Mouse (Mus musculus) intestine, embryonic 16.5 days (tissue): ENCODE data around the gene Ccl9. TPM values are rescaled to one million over a fixed set of nuclear protein-coding genes. Genes with fewer than 3 reads are reported as not detected.

Experiments used
- ATAC-seq: fragments of 200-750 bp; cut with Nextera tagmentation; 2 replicates; pipeline ENCODE4 v1.8.0; 2017; ENCODE audit warnings: moderate TSS enrichment, moderate library complexity
- H3K27ac ChIP-seq: fragments of 300-500 bp; sonication (generic); 2 replicates; pipeline ENCODE4 v1.5.1; 2014; ENCODE audit warnings: mild to moderate bottlenecking, low read length
- H3K27me3 ChIP-seq: fragments of 300-500 bp; sonication (generic); replicated peaks from 2 replicates; pipeline ENCODE4 v1.6.1; 2014; ENCODE audit warnings: low read length, control low read depth, mixed read lengths; ENCODE audit not compliant: control insufficient read depth, insufficient read depth
- H3K36me3 ChIP-seq: fragments of 300-500 bp; sonication (generic); 2 replicates; pipeline ENCODE4 v1.6.1; 2014; ENCODE audit warnings: low read length, control low read depth; ENCODE audit not compliant: control insufficient read depth, insufficient read depth
- H3K4me1 ChIP-seq: fragments of 300-500 bp; sonication (generic); 2 replicates; pipeline ENCODE4 v1.6.1; 2014; ENCODE audit warnings: low read length, control low read depth, mixed read lengths; ENCODE audit not compliant: control insufficient read depth, insufficient read depth
- H3K4me2 ChIP-seq: fragments of 300-500 bp; sonication (generic); 2 replicates; pipeline ENCODE4 v1.6.1; 2014; ENCODE audit warnings: low read depth, low read length, control low read depth
- H3K4me3 ChIP-seq: fragments of 300-500 bp; sonication (generic); 2 replicates; pipeline ENCODE4 v1.5.1; 2014; ENCODE audit warnings: mild to moderate bottlenecking, low read length
- H3K9ac ChIP-seq: fragments of 300-500 bp; sonication (generic); 2 replicates; pipeline ENCODE4 v1.6.1; 2014; ENCODE audit warnings: low read depth, low read length
- H3K9me3 ChIP-seq: fragments of 300-500 bp; sonication (generic); 2 replicates; pipeline ENCODE4 v1.6.1; 2016; ENCODE audit warnings: low read length, control low read depth; ENCODE audit not compliant: control insufficient read depth
- WGBS: fragments of 180-500 bp; shearing (Covaris S2); extraction: QIAGEN DNeasy Blood & Tissue Kit; methylation state at CpG from one replicate; pipeline ENCODE4 v1.1.7; 2014; 5-methylcytosine and 5-hydroxymethylcytosine counted together
- polyA plus RNA-seq: library from polyadenylated mRNA; unstranded; fragments of >200 nt; fragmentation: Nextera tagmentation; extraction: Ambion mirVana; gene quantifications from 2 replicates; pipeline ENCODE4 v1.2.1, GENCODE M21; 2015

Ccl9 gene
- polyA plus RNA-seq, 1 experiment from 2014 or later = 52.6 TPM

DNA sequence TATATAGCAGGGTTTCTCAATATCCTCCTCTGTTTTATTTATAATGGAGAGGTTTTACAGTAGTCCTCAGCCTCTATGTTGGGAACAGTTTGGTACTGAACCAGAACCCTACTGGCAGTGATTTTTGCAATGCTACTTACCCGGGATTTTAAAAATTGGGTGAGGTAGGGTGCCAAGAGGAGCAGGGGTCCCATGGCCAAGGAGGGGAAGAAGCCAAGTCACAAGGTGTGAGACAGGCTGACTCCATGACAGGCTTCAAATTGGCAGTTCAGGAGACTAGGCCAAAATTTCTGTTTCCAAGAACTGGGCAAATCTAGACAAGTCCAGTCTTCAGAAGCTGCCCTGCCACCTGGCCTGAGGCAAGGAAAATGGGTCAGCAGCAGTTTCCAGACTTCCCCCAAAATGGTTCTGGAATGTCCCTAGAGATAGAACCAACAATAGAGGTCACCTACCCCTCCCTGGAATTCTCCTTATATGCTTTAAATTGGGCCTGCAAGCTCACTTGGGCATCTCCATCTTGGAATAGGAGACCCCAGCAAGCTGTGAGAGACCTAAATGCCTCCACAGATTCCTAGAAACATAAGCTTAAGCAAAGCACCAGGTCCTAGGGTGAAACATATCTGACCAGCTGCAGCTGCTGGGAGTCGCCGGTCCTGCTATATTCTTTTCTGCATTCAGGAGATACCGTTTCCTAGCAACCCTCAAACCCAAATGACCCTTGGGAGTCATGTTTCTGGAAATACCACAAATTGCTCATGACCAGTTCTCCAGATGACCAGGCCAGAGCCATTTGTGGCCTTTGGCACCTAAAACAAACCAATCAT, 4.4 kb upstream of the Ccl9 start:
- ATAC-seq = no peak
- no peak overlapping the region for H3K27ac ChIP-seq
- H3K36me3 ChIP-seq = no peaks in the 10 kb centered on the region
- H3K4me3 ChIP-seq = no peak overlapping the region
- H3K9ac ChIP-seq = no peak overlapping the region
- 64% methylated on average over 4 of the region's 4 CpGs for WGBS
- no peaks in the 10 kb centered on the region for H3K9me3 ChIP-seq
- H3K4me2 ChIP-seq = no peak overlapping the region
- no peaks in the 10 kb centered on the region for H3K4me1 ChIP-seq
- no peaks in the 10 kb centered on the region for H3K27me3 ChIP-seq

DNA sequence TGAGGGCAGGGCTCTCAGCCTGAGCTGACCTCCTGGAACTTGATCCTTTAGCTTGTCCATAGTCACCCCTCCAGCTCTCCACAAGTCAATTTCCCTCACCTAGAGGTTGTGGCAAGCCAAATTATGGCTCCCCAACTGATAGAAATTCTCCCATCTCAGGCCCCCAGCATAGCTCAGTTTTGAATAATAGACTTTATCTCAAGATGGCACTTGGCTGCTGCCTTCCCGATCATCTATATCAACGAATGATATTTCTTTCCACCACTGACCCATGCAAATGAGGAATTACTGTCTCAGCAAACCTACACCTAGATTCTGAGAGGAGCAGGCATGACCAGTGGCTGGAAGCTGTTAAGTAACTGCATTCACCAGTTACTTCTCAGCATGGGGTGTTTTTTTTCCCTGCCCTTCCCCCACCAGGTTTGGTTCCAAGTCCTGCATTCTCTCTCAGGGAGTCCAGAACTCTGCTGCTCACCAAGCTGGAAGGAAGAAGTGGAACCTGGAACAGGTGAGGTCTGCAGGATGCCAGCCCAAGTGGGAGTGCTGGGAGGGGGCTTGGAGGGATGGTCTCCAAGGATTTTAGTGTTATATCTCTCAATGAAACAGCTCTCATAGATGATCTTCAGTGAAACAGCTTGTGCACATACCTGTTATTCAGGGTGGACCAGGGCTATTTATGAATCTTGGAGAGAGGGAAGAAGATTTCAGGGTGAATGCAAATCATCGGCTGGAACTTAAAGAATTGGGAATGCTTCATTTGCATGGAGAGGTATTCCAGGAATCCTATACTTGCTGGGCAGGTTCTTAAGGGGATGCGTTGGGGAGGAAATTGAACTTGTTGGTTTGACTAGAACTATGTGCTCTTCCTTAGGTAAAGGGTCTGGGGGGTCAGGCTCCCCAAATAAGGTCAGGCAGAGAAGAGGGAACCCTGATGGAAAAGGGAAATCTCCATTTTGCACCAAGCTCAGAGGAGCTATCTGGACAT, 3.5 kb upstream of the Ccl9 start:
- ATAC-seq = no peak
- no peak overlapping the region for H3K27ac ChIP-seq
- H3K4me2 ChIP-seq = no peak overlapping the region
- H3K27me3 ChIP-seq = no peaks in the 10 kb centered on the region
- 70% methylated on average over 4 of the region's 4 CpGs for WGBS
- H3K4me1 ChIP-seq = no peaks in the 10 kb centered on the region
- H3K9me3 ChIP-seq = no peaks in the 10 kb centered on the region
- no peak overlapping the region for H3K9ac ChIP-seq
- no peak overlapping the region for H3K4me3 ChIP-seq
- no peaks in the 10 kb centered on the region for H3K36me3 ChIP-seq

DNA sequence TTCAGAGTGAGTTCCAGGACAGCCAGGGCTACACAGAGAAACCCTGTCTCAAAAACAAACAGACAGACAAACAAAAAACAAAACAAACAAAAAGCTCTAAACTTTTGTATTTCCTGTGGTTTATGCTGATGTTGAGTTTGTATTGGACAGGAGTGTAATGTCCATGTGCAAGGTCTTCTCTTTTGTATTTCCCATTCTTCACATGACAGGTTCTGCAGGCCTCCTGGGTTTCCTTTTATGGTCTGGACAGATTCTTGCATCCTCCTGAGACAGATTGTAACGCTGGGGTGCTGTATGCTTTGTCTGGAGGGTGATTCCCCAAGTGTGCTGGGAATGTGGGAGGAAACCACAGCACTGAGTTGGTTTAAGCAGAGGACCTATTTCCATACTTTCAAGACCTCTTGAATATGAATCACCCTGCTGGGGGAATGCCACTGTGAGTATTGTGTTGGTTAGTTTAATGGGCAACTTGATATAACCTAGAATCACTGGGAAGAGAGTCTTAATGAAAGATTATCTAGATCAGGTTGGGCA, 2.3 kb upstream of the Ccl9 start:
- Histone ChIP-seq H3K4me2 (no peak overlapping the region), H3K36me3 (no peaks in the 10 kb centered on the region), H3K27me3 (no peaks in the 10 kb centered on the region), H3K4me1 (no peaks in the 10 kb centered on the region), H3K9ac (no peak overlapping the region), H3K4me3 (no peak overlapping the region), H3K27ac (no peak overlapping the region), H3K9me3 (no peaks in the 10 kb centered on the region)
- no peak for ATAC-seq
- WGBS = 57% methylated on average over 1 of the region's 1 CpGs

DNA sequence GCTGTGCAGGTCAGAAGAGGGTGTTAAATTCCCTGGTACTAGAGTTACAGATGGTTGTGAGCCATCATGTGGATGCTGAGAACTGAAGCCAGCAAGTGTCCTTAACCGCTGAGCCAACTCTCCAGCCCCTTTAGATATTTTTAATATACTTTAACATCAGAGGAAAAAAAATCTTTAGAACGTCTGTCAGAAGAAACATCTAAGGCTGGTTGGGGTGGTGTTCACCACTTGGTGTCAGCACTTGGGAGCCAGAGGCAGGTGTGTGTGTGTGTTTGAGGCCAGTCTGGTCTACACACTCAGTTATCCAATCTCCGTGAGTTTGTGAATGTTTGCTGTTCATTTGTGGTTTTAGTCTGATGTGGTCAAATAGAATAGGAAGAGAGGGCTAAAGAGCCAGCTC, 563 bp upstream of the Ccl9 start:
- Histone ChIP-seq H3K36me3 (no peaks in the 10 kb centered on the region), H3K27me3 (no peaks in the 10 kb centered on the region), H3K27ac (no peak overlapping the region), H3K4me2 (no peak overlapping the region), H3K9me3 (no peaks in the 10 kb centered on the region), H3K9ac (no peak overlapping the region), H3K4me1 (no peaks in the 10 kb centered on the region), H3K4me3 (no peak overlapping the region)
- no peak for ATAC-seq
- 84% methylated on average over 3 of the region's 3 CpGs for WGBS

DNA sequence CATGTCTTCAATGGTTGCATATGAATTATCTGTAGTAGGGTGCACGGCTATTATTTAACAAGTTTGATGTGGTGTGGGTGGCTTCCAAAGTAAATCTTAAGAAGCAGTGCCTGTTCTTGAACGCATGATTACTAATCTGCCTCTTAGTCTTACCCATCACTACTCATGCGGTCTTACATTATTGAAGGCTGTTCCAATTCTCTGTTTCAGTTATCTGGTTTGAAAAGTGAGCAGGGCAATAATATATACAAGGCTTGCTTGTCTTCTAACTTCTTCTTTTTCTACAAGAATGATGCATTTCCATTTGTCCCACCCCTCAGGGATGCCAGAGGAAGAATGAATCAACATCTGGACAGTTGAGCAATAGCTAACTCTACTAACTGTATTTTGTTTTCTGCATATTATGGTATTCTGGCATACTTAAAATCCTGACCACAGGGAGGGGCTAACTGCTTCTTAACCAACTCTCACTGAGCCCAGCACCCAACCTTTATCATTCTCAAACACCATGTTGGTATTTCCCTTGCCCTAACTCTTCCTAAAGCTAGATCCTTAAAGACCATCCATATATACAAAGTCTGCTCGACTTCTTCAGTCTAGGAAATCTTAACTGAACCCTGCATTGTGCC, 1.4 kb downstream of the Ccl9 start:
- no peak for ATAC-seq

DNA sequence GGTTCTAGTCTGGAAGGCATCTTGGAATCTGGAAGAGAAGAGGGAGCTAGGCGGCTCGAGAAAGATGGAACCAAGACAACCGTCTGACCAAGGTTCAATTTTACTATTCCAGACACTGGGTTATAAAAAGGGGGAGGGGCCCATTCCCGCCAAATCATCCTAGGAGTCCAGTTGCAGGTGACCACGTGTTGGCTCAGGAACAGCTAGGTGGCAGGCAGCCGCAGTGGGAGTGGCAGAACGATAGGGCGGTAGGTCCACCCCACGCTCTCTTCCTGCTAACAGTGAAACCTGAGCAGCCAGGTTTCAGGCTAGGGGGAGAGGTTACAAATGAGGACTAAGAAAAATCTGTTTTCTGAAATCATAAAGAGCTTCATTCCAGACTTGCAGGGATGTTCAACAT, 5.6 kb downstream of the Ccl9 start:
- Histone ChIP-seq H3K27ac (no peak overlapping the region), H3K4me1 (no peaks in the 10 kb centered on the region), H3K9me3 (no peaks in the 10 kb centered on the region), H3K36me3 (no peaks in the 10 kb centered on the region), H3K9ac (no peak overlapping the region), H3K27me3 (no peaks in the 10 kb centered on the region), H3K4me2 (no peak overlapping the region), H3K4me3 (no peak overlapping the region)
- WGBS = 45% methylated on average over 9 of the region's 9 CpGs
- peak; percentile 52; the same call in 1 of the 2 replicates for ATAC-seq

More for the DNA sequence above, 1.4 kb downstream of the Ccl9 start:
- Histone ChIP-seq H3K4me2 (no peak overlapping the region), H3K9ac (no peak overlapping the region), H3K27me3 (no peaks in the 10 kb centered on the region), H3K4me1 (no peaks in the 10 kb centered on the region), H3K9me3 (no peaks in the 10 kb centered on the region), H3K27ac (no peak overlapping the region), H3K36me3 (no peaks in the 10 kb centered on the region), H3K4me3 (no peak overlapping the region)
- WGBS = 82% methylated on average over 4 of the region's 4 CpGs

DNA sequence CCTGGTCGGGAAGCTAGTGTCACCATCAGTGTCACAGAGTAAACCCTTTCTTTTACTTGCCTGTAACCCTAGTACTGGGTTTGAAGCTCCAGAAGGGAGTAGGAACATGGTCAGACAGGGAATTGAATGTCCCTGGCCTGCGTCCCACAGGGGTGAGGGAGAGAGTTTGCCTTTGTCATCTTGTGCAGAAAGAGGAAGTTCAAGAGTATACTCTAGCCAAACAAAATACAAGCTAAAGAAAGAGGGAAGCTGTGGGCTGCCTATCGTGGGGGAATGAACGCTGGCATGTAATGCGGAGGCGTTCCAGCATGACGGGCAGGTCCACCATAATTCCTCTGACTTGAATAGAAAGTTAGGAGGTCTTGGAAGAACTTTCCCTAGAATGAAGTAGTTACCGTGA, 6.2 kb downstream of the Ccl9 start:
- no peaks in the 10 kb centered on the region for H3K36me3 ChIP-seq
- 86% methylated on average over 8 of the region's 8 CpGs for WGBS

DNA sequence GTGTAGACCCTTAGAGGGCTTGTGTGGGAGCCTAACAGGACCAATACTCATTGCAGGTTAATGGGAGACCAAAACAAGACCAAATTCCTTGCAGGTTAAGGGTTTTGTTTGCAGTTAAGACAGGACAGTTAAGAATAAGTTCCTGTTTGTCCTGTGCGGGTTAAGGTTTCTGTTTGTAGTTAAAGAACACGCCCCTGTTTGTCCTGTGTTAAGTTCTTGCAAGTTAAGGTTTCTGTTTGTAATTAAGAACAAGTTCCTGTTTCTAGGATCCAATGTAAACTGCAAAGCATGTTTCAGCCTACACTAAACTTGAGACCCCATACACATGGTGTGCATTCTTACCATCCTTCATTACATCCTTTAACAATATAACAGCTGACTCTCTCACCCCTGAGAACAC, 8.2 kb downstream of the Ccl9 start:
- WGBS = 77% methylated on average over 2 of the region's 2 CpGs
- Histone ChIP-seq H3K27ac (no peak overlapping the region), H3K9me3 (no peaks in the 10 kb centered on the region), H3K4me2 (no peak overlapping the region), H3K36me3 (no peaks in the 10 kb centered on the region), H3K27me3 (no peaks in the 10 kb centered on the region), H3K9ac (no peak overlapping the region), H3K4me1 (no peaks in the 10 kb centered on the region), H3K4me3 (no peak overlapping the region)
- no peak for ATAC-seq

More for the DNA sequence above, 6.2 kb downstream of the Ccl9 start:
- Histone ChIP-seq H3K27ac (no peak overlapping the region), H3K4me1 (no peaks in the 10 kb centered on the region), H3K4me3 (no peak overlapping the region), H3K4me2 (no peak overlapping the region), H3K27me3 (no peaks in the 10 kb centered on the region), H3K9me3 (no peaks in the 10 kb centered on the region), H3K9ac (no peak overlapping the region)
- ATAC-seq = no peak

DNA sequence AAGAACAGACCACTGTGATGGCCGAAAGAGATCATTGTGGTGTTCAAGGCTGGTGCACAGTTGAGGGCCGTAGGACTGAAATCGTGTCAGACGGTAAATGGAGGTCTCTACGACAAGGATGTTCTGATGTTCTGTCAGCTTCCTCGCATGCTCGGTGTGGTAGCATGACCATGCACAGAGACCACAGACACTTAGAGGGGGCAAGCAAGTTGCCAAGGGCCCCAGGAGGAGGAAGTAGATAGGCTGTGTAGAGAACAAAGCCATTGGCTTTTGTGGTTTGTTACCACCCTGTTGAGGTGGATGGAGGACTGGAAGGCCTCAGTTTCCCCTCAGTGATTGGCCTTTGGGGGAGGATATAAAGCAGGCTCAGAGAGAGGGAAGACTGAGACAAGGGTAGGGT, 9.2 kb downstream of the Ccl9 start:
- H3K4me2 ChIP-seq = no peak overlapping the region
- 92% methylated on average over 7 of the region's 7 CpGs for WGBS
- no peaks in the 10 kb centered on the region for H3K9me3 ChIP-seq
- H3K4me1 ChIP-seq = no peaks in the 10 kb centered on the region
- ATAC-seq = no peak
- no peaks in the 10 kb centered on the region for H3K27me3 ChIP-seq
- no peak overlapping the region for H3K27ac ChIP-seq
- H3K36me3 ChIP-seq = no peaks in the 10 kb centered on the region
- H3K4me3 ChIP-seq = no peak overlapping the region
- H3K9ac ChIP-seq = no peak overlapping the region
